Mouse (Mus musculus) embryo, embryonic 10.5 days (tissue): ENCODE data around the gene Npm1.

Experiments used
- DNase-seq: peaks from one replicate; pipeline ENCODE4 v3.0.0-alpha.2; 2015; ENCODE audit warnings: low spot score

Npm1 gene

DNA sequence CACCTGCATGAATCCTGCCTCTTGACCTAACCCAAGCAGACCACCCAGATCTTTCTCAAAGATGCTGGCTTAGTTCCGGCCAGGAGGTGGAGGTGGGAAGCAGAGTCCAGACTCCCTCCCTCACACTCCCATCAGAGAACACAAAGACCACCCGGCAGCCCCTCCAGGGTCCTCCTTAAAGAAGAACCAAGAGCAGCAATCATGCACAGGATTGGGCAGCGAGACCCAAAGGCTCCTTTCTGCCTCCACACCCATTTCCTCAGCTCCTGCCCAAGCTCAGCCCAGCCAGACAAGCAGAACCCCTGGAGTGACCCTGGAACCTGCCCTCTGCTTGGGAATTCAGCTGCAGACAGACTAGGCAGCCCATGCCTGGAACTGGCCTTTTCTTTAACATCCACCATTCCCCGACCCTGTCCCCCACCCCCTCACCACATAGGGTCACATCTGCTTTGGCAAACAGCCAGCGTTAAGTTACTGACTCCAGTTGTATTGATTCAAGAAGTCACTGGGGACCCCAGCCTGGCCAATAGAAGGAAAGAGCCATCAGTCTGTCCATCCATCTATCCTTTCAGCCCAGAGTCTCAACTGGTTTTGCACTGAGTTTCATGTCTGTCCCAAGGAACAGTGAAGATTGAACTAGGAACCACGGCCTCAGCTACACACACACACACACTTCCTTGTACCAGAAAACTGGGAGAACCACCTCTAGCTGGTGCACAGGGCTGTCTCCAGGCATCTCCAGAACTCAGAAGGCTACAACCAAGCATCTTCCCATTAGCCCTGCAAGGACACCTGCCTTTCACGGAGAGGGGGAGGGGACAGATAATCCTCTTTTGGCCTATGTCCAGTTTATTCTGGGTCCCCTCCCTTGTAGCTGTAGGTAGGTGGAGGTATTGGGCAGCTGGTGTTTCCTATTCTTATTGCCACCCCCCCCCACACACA, 17.5 kb downstream of the Npm1 start:
- peak; percentile 53 for DNase-seq

DNA sequence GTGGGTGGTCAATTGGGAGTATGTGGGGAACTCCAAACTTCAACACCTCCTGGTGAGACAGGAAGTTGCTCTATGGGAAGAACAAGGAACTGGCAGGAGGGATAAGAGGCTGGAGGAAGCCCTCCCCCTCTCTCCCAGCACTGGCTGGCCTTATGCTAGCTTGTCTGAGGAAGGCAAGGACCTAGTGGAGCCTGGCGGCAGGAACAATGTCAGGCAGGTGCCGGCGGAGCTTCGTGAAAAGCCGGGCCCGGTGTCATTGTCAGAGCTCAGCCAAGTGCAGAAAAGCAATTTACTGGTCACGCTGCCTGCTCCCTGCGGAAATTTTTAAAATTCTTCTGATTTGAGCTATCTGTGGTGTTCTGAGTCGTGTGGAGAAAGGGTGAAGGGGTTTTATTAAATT, 19.1 kb downstream of the Npm1 start:
- DNase-seq = peak; percentile 44

GRCm38 (mm10) chr11:33142801-33143200, 20.2 kb downstream of the Npm1 start:
- DNase-seq = no peak

- no peak for DNase-seq
These were observed 22.9 kb downstream of the Npm1 start for GRCm38 (mm10) chr11:33140111-33140460.

DNA sequence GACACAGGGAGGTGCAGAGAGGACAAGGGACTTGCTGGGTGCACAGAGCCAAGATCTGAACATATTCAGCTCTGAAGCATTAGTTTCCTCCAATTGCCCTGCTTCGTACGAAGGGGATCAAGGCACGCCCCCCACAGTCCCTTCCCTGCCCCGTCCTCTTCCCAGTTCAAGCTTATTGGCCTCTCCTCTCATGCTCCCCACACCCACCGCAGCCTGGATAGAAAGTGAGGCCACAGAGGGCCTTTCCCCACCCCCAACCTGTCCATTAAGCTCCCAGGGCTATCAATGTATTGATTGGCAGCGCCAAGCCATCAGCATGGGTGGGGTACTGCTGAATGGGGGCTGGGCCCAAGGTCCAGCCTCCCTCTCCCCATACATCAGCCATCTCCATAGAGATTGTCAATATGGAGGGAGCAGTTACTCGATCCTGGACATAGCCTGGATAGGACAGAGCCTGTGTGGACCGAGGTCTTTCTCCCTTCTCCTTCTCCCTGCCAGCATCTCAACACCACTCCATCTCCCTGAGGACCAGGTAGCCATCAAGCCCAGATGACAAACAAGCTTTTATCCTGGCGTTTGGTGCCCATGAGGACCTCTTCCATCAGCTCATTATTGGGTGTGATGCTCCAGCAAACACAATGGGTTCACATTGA, 23.4 kb downstream of the Npm1 start:
- no peak for DNase-seq

DNA sequence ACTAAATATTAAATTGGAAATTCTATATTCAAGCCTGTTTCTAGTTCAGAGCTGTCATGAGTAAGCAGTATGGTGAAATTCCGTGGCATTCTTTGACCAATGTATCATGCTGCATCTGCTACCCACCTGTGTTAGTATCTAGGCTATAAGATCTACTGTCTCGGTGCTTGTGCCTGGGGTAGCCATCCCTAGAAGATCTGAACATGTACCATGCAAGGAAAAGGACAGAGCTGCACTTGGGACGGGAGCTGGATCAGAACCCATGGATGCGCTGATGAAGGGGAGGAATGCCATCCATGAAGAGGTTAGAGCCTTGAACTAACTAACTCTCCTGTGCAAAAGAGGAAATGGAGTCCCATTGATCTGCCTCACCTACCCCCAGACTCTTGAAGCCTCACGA, 24.3 kb downstream of the Npm1 start:
- no peak for DNase-seq

DNA sequence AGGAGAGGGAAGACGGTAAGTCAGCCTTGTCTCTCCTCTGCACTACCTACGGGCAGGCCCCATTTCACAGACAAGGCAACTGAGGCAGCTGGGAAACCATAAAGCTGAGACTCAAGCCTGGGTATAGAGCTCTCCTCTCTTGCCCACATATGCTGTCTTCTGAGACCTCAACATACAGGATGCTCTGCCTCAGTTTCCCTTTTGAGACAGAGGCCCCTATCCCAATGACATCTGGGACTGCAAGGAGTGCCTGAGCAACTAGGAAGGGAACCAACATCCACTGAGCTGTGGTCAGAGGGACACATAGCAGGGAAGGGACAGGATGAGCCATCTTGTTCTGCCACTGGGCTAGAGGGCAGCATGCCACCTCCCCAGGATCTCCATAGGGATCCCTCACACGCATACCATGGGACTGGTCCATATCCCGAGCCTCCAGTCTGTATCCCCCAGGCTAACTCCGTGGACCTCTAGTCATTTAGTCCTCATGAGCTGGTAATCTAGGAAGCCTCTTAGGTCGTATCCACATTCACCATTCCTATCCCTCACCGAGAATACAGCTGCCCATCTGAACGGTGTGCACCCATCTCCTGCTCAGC, 28.5 kb downstream of the Npm1 start:
- no peak for DNase-seq

DNA sequence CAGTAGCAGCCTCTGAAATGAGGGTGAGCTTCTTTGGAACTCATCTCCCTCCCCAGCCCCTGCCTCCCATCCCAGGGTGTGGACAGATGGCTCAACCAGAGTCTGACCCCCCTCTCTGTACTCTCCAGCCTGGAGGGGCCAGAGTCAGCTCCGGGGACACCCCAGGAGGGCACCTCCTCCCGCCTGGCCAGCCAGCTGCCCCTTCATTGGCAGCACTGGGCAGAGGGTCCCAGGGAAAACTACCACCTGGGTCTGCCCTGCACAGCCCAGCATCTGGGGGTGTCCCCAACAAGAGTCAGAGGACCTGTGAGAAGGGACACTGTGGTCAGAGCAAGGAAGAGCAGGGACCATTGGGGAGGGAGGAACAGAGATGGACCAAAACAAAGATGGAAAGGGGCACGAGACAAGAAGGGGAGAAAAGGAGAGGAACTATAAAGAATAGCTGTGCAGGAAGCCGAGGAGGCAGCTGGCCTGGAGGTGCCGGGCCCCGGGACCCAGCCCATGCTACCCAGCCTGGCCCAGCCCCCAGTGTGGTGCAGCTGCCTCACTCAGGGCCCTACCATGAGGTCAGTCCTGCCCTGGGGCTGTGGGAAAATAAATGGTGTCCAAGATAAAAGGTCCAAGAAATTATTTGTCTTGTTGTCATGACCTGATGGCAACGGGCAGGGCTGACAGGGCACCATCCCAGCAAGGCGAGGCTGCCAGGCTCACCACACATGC, 30.2 kb downstream of the Npm1 start:
- DNase-seq = no peak

DNA sequence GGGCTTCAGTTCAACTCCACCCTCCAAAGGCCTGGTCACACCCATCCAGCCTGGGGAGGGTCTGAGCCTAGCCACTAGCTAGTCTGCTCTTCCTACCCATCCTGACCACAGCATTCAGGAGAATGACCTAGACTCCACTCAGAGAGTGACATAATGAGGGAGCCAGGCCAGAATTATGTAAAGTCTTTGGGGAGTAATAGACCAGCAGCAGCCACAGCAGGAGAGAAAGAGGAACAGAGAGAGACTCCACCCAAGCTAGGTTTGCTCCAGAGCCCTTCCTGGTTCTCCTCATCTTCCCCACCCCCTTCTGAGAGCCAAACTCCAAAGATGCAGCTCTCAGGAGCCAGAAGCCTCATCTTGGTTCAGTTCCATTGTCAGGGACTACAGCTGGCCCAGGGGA, 35.9 kb downstream of the Npm1 start:
- no peak for DNase-seq

GRCm38 (mm10) chr11:33122575-33123268, 40.3 kb downstream of the Npm1 start:
- DNase-seq = peak; percentile 80

- no peak for DNase-seq
These were observed 43.5 kb downstream of the Npm1 start for GRCm38 (mm10) chr11:33119556-33119955.

DNA sequence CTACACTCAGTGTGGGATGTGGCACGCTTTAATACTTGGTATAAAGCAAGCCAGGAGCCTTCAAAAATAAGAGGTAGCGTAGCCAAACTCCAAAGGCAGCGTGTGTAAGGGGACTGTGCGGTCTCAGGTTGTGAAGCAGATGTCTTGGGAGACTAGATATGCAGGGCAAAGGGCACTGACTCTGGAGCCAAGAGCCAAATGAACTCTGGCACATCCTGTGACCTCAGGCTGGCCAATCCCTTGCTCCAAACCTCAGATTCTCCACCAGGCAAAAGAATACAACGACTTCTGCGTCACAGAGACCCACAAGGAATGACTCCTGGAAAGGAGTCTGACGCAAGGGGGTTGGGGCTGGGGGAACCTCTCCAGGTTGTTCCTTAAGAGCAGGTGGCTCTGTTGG, 43.9 kb downstream of the Npm1 start:
- no peak for DNase-seq

DNA sequence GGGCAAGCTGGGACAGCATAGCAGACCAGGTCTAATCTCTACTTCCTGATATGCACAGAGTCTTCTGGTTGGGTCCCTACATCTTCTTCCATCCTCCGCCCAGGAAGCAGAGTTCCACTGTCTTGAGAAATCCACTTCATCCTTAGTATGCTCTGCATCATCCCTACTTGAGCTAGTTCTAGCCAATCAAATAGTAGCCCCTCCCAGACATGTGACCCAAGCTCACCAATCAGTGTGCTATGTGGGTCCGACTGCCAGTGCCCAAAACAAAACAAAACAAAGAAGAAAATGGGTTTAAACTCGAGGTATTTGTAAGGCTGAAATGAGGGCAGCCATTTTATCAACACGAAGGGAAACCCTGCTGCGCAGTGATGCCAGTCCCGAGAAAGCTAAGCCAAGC, 44.5 kb downstream of the Npm1 start:
- no peak for DNase-seq

DNA sequence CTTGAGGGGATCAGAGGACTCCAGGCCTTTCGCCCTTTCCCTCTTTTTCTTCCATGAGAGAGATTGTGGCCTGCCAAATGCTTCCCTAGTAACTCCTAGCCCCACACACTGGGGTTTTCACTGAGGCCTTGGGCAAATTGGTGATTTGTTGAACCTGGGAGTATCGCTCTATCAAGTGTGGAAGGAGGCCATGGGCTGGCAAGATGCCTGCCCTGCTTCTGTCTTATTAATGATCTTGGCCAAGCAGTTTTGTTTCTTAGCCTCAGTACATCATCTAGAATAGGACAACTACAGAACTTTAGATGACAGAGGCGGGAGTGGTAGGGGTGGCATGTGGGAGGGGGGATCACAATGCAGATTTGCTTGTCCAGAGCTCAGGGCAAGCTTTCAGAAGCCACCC, 47.2 kb downstream of the Npm1 start:
- DNase-seq = no peak

- no peak for DNase-seq
These were observed 50.6 kb downstream of the Npm1 start for GRCm38 (mm10) chr11:33112407-33112806.

DNA sequence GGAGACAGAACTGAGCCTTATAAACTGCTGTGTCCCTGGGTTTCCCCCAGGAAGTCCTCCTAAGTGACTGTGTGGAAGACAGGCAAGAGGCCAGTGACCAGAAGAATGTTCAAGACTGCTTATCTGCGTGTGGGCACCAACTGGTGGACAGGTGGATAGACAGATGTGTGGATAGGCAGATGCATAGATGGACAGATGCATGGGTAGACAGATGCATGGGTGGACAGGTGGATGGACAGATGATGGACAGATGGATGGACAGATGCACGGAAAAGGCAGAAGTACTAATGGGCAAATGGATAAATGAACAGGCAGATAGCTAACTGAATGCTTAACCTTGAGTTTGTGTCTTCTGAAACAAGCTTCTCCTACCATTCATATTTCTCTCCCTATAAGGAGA, 52.9 kb downstream of the Npm1 start:
- DNase-seq = no peak

DNA sequence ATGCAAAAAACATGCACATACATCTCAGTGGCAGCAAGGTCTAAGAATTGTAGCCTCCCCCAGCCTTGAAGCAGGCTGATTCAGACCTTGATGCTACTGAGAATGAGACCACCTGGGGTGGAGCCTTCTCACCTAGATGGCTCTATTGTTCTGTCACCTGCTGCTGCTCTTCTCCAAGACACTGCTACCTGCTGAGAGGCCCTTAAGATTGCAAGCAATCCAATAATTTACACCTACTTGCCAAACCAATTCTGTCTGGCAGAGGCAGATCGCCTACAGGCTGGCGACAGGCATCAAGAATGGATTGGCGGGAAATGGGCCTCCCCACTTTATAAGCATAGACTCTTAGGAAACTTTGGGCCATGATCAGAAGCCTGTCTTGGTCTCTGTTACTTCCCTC, 55.5 kb downstream of the Npm1 start:
- no peak for DNase-seq

DNA sequence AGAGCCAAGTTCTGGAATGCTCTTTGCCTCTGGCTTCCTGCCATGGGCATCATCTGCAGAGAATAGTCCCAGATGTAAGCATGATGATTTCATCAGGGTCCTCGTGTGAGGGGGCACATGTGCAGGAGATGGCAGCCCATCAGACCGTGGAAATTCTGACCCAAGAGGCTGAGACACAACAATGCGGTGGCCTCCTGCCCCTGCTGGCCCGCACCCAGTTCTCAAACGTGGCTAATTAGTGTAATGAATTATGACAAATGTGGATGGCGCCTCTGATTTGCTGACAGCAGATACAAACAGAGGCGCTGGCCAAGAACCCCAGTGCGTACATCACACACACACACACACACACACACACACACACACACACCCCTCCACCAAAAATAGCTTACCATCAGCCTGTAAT, 58.1 kb downstream of the Npm1 start:
- no peak for DNase-seq

DNA sequence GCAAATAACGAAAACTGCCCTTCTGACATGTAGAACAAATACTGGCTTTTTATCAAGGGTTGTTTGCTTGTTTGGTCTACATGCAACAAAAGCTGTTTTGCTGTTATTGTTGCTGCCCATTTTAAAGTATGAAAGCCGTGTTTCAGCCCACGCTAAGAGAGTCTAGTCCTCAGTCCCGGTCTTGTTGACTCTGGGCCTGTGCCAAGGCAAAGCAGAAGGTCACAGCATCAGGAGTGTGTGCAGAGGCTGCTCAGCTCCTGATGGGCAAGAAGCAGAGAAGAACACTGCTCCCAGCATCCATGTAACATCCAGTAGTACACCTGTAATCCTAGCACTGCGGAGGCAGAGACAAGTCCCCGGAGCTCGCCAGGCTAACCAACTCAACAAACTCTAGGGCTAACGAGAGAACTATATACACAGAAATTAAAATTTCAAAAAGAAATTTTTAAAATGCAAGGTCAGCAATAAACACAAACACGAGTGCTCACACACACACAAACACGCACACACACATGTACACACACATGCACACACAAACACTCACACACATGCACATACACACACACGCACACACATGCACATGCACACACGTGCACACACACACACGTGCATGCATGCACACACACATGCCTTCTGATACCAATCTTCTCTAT, 59.6 kb downstream of the Npm1 start:
- DNase-seq = no peak
